ENCODE assay signal across 8 mouse cellular contexts in genomic region chr16:18677746-18678679, GRCm38 (mm10). TPM values are rescaled to one million over a fixed set of nuclear protein-coding genes. Genes with fewer than 3 reads are reported as not detected.
DNase-seq lines count a peak whose midpoint lies in the region; ATAC-seq and TF ChIP-seq lines count a peak whose summit lies in the region.

No protein-coding gene starts in this region.

- intact Hi-C loops in heart, adult 2 months (cut with DNase I): loop anchor here (2.0 to 5.0 kb wide), 2 partner anchors 51 to 236 kb away; partner anchors contain the start of gene Gm49601

- no peaks in the 10 kb centered on the region for H3K9me3 ChIP-seq in heart, embryonic 10.5 days
- H3K9me3 ChIP-seq in neural tube, embryonic 11.5 days (ENCODE audit: control insufficient read depth, low read length): no peaks in the 10 kb centered on the region

- peak; percentile 52 to 75 for DNase-seq in heart, adult 2 months
- no peak for DNase-seq in heart, embryonic 10.5 days (ENCODE audit: low spot score)
- DNase-seq in adrenal gland, adult 2 months: peak; percentile 82
- peak; percentile 82 for DNase-seq in embryo, embryonic 11 days
- DNase-seq in left cerebral cortex, adult 8-10 months (ENCODE audit: low spot score in 2 of 2): peak; percentile 19 to 56
- DNase-seq in neural tube, embryonic 11.5 days (ENCODE audit: low spot score): peak; percentile 68
- DNase-seq in testis, postnatal 10 days (ENCODE audit: low spot score): peak; percentile 86

- no peak for TF ChIP-seq EP300 in heart, adult 2 months (IDR thresholded peaks at IDR 0.05; ENCODE audit: insufficient read depth, low read depth, low read length)

- TF ChIP-seq CTCF in heart, adult 2 months (IDR thresholded peaks at IDR 0.05): peak; percentile 85

- H3K27me3 ChIP-seq in heart, adult 2 months (ENCODE audit: control insufficient read depth, insufficient read depth, low read length): no peaks in the 10 kb centered on the region
- 0 out of 2 replicates have a peak, but pooled peaks cover 13% of the 10 kb centered on the region for H3K27me3 ChIP-seq in heart, embryonic 10.5 days (ENCODE audit: insufficient read depth, poor library complexity, severe bottlenecking)
- no peaks in the 10 kb centered on the region for H3K27me3 ChIP-seq in neural tube, embryonic 11.5 days (ENCODE audit: control insufficient read depth, insufficient read depth, low read length)

- H3K4me1 ChIP-seq in heart, adult 2 months (ENCODE audit: control insufficient read depth, insufficient read depth, low read length): no peaks in the 10 kb centered on the region
- no peaks in the 10 kb centered on the region for H3K4me1 ChIP-seq in heart, embryonic 10.5 days
- H3K4me1 ChIP-seq in neural tube, embryonic 11.5 days (ENCODE audit: control insufficient read depth, insufficient read depth, low read length): no peaks in the 10 kb centered on the region

- no peak overlapping the region for H3K27ac ChIP-seq in heart, adult 2 months
- no peak overlapping the region for H3K27ac ChIP-seq in heart, embryonic 10.5 days
- H3K27ac ChIP-seq in neural tube, embryonic 11.5 days (ENCODE audit: low read depth, low read length): no peak overlapping the region

- H3K4me3 ChIP-seq in heart, adult 2 months: no peak overlapping the region
- H3K4me3 ChIP-seq in heart, embryonic 10.5 days: no peak overlapping the region
- H3K4me3 ChIP-seq in neural tube, embryonic 11.5 days (ENCODE audit: low read depth, low read length): no peak overlapping the region

- H3K36me3 ChIP-seq in heart, adult 2 months (ENCODE audit: control insufficient read depth, insufficient read depth, low read length): no peaks in the 10 kb centered on the region
- no peaks in the 10 kb centered on the region for H3K36me3 ChIP-seq in heart, embryonic 10.5 days
- no peaks in the 10 kb centered on the region for H3K36me3 ChIP-seq in neural tube, embryonic 11.5 days (ENCODE audit: control insufficient read depth, insufficient read depth, low read length)

- WGBS in heart, adult 2 months: 39% methylated on average over 17 of the region's 17 CpGs
- 32% methylated on average over 17 of the region's 17 CpGs for WGBS in heart, embryonic 10.5 days
- 37% methylated on average over 17 of the region's 17 CpGs for WGBS in neural tube, embryonic 11.5 days

- H3K4me2 ChIP-seq in neural tube, embryonic 11.5 days (ENCODE audit: low read depth): no peak overlapping the region

- no peak overlapping the region for H3K9ac ChIP-seq in heart, adult 2 months (ENCODE audit: low read depth, low read length)
- H3K9ac ChIP-seq in neural tube, embryonic 11.5 days (ENCODE audit: low read length): no peak overlapping the region

- H3K79me2 ChIP-seq in heart, adult 2 months (replicated peaks; ENCODE audit: control insufficient read depth, insufficient read depth, low read length): no peaks in the 10 kb centered on the region

- ATAC-seq in inflammation-experienced regulatory T-cells, adult 6 months: peak; percentile 63
- ATAC-seq in neural tube, embryonic 11.5 days (ENCODE audit: insufficient read depth, low FRiP score, low TSS enrichment): no peak

- TF ChIP-seq POLR2A in heart, adult 2 months (IDR thresholded peaks at IDR 0.05; ENCODE audit: insufficient read depth, low read depth, low read length): no peak

RNA-seq across cellular contexts. Expression of gene Sept5, which starts 48.3 kb away (rescaled TPM):
- 1 to 10 TPM; 3.2 to 5.6 TPM for total RNA-seq in heart, adult 2 months (2021)
- 7.1 and 7.3 TPM in 2 replicates for polyA plus RNA-seq in heart, adult 2 months (2012; rRNA removed)
- polyA plus RNA-seq in heart, embryonic 10.5 days (2016; fragmentation: Nextera tagmentation; extraction: Ambion mirVana): 4.3 and 11.7 TPM in 2 replicates
- total RNA-seq in adrenal gland, adult 2 months (2021): 10 to 100 TPM; 12.6 to 12.9 TPM
- 8.0 and 9.1 TPM in 2 replicates for polyA plus RNA-seq in adrenal gland, adult 2 months (2012; rRNA removed)
- polyA plus RNA-seq in inflammation-experienced regulatory T-cells, adult 6 months (2017; shearing (Covaris generic)): under 1 TPM; 0.72 to 0.78 (median 0.77) TPM
- total RNA-seq in left cerebral cortex, adult 8-10 months (2022): 100 to 1,000 TPM; 759 to 812 (median 777) TPM
- 68.6 and 79.8 TPM in 2 replicates for polyA plus RNA-seq in neural tube, embryonic 11.5 days (2014; fragmentation: Nextera tagmentation; extraction: Ambion mirVana)

RNA-seq across cellular contexts. Expression of gene Gm49601, which starts 51.8 kb away (rescaled TPM):
- total RNA-seq in heart, adult 2 months (2021): 1 to 10 TPM; 1.1 TPM
- 3.1 and 4.9 TPM in 2 replicates for polyA plus RNA-seq in heart, adult 2 months (2012; rRNA removed)
- 0.26 and 1.1 TPM in 2 replicates for polyA plus RNA-seq in heart, embryonic 10.5 days (2016; fragmentation: Nextera tagmentation; extraction: Ambion mirVana)
- total RNA-seq in adrenal gland, adult 2 months (2021): 1 to 10 TPM; 2.4 to 3.6 TPM
- polyA plus RNA-seq in adrenal gland, adult 2 months (2012; rRNA removed): 3.7 and 4.0 TPM in 2 replicates
- not detected for polyA plus RNA-seq in inflammation-experienced regulatory T-cells, adult 6 months (2017; shearing (Covaris generic))
- 100 to 1,000 TPM; 207 to 234 (median 219) TPM for total RNA-seq in left cerebral cortex, adult 8-10 months (2022)
- polyA plus RNA-seq in neural tube, embryonic 11.5 days (2014; fragmentation: Nextera tagmentation; extraction: Ambion mirVana): 3.6 and 3.8 TPM in 2 replicates

RNA-seq across cellular contexts. Expression of gene Gp1bb, which starts 55.8 kb away (rescaled TPM):
- total RNA-seq in heart, adult 2 months (2021): 1 to 10 TPM in 1 of 2 experiments, under 1 TPM in 1; 0.86 to 3.5 TPM
- 1.3 and 5.6 TPM in 2 replicates for polyA plus RNA-seq in heart, adult 2 months (2012; rRNA removed)
- polyA plus RNA-seq in heart, embryonic 10.5 days (2016; fragmentation: Nextera tagmentation; extraction: Ambion mirVana): 6.0 and 7.4 TPM in 2 replicates
- not detected for total RNA-seq in adrenal gland, adult 2 months (2021)
- 2.1 and 4.0 TPM in 2 replicates for polyA plus RNA-seq in adrenal gland, adult 2 months (2012; rRNA removed)
- not detected for polyA plus RNA-seq in inflammation-experienced regulatory T-cells, adult 6 months (2017; shearing (Covaris generic))
- total RNA-seq in left cerebral cortex, adult 8-10 months (2022): 1 to 10 TPM in 1 of 4 experiments, under 1 TPM in 2, not detected in 1; 0.36 to 1.1 (median 0.93) TPM
- polyA plus RNA-seq in neural tube, embryonic 11.5 days (2014; fragmentation: Nextera tagmentation; extraction: Ambion mirVana): 9.5 and 11.4 TPM in 2 replicates
